Mouse (Mus musculus) CH12.LX (cell line): ENCODE data around the gene Ski. TPM values are rescaled to one million over a fixed set of nuclear protein-coding genes. Genes with fewer than 3 reads are reported as not detected.

Experiments used
- DNase-seq: peaks from one replicate; pipeline ENCODE4 v3.0.0-alpha.2; 2013; ENCODE audit errors: extremely low read depth
- H3K27ac ChIP-seq: 2 replicates; pipeline ENCODE4 v1.5.1; 2012; ENCODE audit warnings: low read depth, mild to moderate bottlenecking, control low read depth, moderate library complexity; ENCODE audit not compliant: insufficient read depth
- H3K27me3 ChIP-seq: replicated peaks from 2 replicates; pipeline ENCODE3; 2012; ENCODE audit warnings: inconsistent platforms
- H3K36me3 ChIP-seq, 2 experiments: replicated peaks in 1 of 2; 2 replicates each; pipeline versions ENCODE3 to v1.6.1; 2012; ENCODE audit warnings: inconsistent platforms in 1 of 2, low read length in 1 of 2, mild to moderate bottlenecking in 1 of 2, mixed read lengths in 1 of 2, moderate library complexity in 1 of 2; ENCODE audit not compliant: control insufficient read depth in 1 of 2, insufficient read depth in 1 of 2
- H3K4me1 ChIP-seq, 2 experiments: 2 replicates each; pipeline ENCODE4 v1.6.1; 2012; ENCODE audit warnings: inconsistent platforms in 1 of 2, moderate library complexity in 1 of 2; ENCODE audit not compliant: insufficient read depth in 2 of 2, control insufficient read depth in 1 of 2
- H3K4me2 ChIP-seq: 2 replicates; pipeline ENCODE4 v1.6.1; 2012; ENCODE audit warnings: low read depth, mild to moderate bottlenecking, control low read depth; ENCODE audit not compliant: poor library complexity, insufficient read depth, severe bottlenecking
- H3K4me3 ChIP-seq, 3 experiments: fragments of 150-350 bp in 1 of 3; sonication (generic) in 1 of 3; replicated peaks in 1 of 3; 2 replicates each; pipeline versions ENCODE3 to v1.5.1; 2011 to 2012; ENCODE audit warnings: low read depth in 2 of 3, low read length in 2 of 3, mild to moderate bottlenecking in 2 of 3, moderate library complexity in 2 of 3, control low read depth in 1 of 3, improper control_type of control experiment in 1 of 3, inconsistent platforms in 1 of 3, mixed read lengths in 1 of 3; ENCODE audit not compliant: poor library complexity in 1 of 3
- H3K79me2 ChIP-seq: replicated peaks from 2 replicates; pipeline ENCODE4 v1.6.1; 2012; ENCODE audit warnings: mild to moderate bottlenecking, moderate library complexity; ENCODE audit not compliant: control insufficient read depth, poor library complexity, insufficient read depth, severe bottlenecking; ENCODE audit errors: extremely low read depth
- H3K9ac ChIP-seq: 2 replicates; pipeline ENCODE4 v1.6.1; 2012; ENCODE audit warnings: low read depth, mild to moderate bottlenecking, control low read depth, moderate library complexity; ENCODE audit not compliant: insufficient read depth
- H3K9me3 ChIP-seq: replicated peaks from 2 replicates; pipeline ENCODE3; 2012; ENCODE audit warnings: low read length, inconsistent platforms, mixed read lengths
- CHD1 ChIP-seq: IDR thresholded peaks from 2 replicates; pipeline ENCODE4 v1.6.1; 2012; ENCODE audit warnings: low read depth, low read length, improper control_type of control experiment, inconsistent platforms
- CHD2 ChIP-seq: IDR thresholded peaks from 2 replicates; pipeline ENCODE4 v1.6.1; 2011; ENCODE audit warnings: low read length, improper control_type of control experiment
- CTCF ChIP-seq, 2 experiments: IDR thresholded peaks in 1 of 2; conservative IDR thresholded peaks in 1 of 2; 2 replicates each; pipeline ENCODE4 v1.5.1; 2011 to 2012; ENCODE audit warnings: low read depth in 2 of 2, low read length in 2 of 2, improper control_type of control experiment in 1 of 2, inconsistent platforms in 1 of 2, mild to moderate bottlenecking in 1 of 2, moderate library complexity in 1 of 2
- E2F4 ChIP-seq: IDR thresholded peaks from 2 replicates; pipeline ENCODE4 v1.6.1; 2011; ENCODE audit warnings: low read depth, low read length, improper control_type of control experiment; ENCODE audit not compliant: insufficient replicate concordance
- EP300 ChIP-seq: IDR thresholded peaks from 2 replicates; pipeline ENCODE4 v1.6.1; 2011; ENCODE audit warnings: low read length, improper control_type of control experiment
- ETS1 ChIP-seq: conservative IDR thresholded peaks from 2 replicates; pipeline ENCODE4 v1.6.1; 2012; ENCODE audit warnings: low read depth, mild to moderate bottlenecking, inconsistent platforms, low read length, improper control_type of control experiment, moderate library complexity
- IRF4 ChIP-seq: IDR thresholded peaks from 2 replicates; pipeline ENCODE4 v1.6.1; 2014; ENCODE audit warnings: low read depth, mild to moderate bottlenecking, inconsistent platforms, low read length, improper control_type of control experiment
- MAZ ChIP-seq: IDR thresholded peaks from 2 replicates; pipeline ENCODE4 v1.6.1; 2012; ENCODE audit warnings: low read depth, mild to moderate bottlenecking, inconsistent platforms, low read length, improper control_type of control experiment, moderate library complexity
- MYC ChIP-seq: IDR thresholded peaks from 2 replicates; pipeline ENCODE4 v1.6.1; 2011; ENCODE audit warnings: low read depth, mild to moderate bottlenecking, improper control_type of control experiment, low read length
- PAX5 ChIP-seq: IDR thresholded peaks from 2 replicates; pipeline ENCODE4 v1.6.1; 2012; ENCODE audit warnings: low read length, inconsistent platforms, mixed read lengths
- POLR2A ChIP-seq: IDR thresholded peaks from 2 replicates; pipeline ENCODE4 v1.6.1; 2011; ENCODE audit warnings: low read depth, mild to moderate bottlenecking, improper control_type of control experiment, low read length
- RAD21 ChIP-seq: IDR thresholded peaks from 2 replicates; pipeline ENCODE4 v1.6.1; 2011; ENCODE audit warnings: low read depth, mild to moderate bottlenecking, low read length, improper control_type of control experiment, moderate library complexity
- SMC3 ChIP-seq: IDR thresholded peaks from 2 replicates; pipeline ENCODE4 v1.6.1; 2011; ENCODE audit warnings: low read depth, low read length, improper control_type of control experiment
- TBP ChIP-seq: conservative IDR thresholded peaks from 2 replicates; pipeline ENCODE4 v1.6.1; 2011; ENCODE audit warnings: low read depth, low read length, improper control_type of control experiment
- TCF12 ChIP-seq: IDR thresholded peaks from 2 replicates; pipeline ENCODE4 v1.6.1; 2014; ENCODE audit warnings: low read depth, mild to moderate bottlenecking, inconsistent platforms, low read length, improper control_type of control experiment
- USF1 ChIP-seq: IDR thresholded peaks from 2 replicates; pipeline ENCODE4 v1.6.1; 2014; ENCODE audit warnings: low read depth, mild to moderate bottlenecking, inconsistent platforms, low read length, improper control_type of control experiment
- USF2 ChIP-seq: conservative IDR thresholded peaks from 2 replicates; pipeline ENCODE4 v1.6.1; 2011; ENCODE audit warnings: low read depth, low read length, improper control_type of control experiment
- dilution Hi-C: fragments of 300-500 bp; cut with MboI; formaldehyde crosslinking; loops from 2 replicates; pipeline ENCODE4 v1.14.3; 2020; ENCODE audit warnings: low sequenced_read_pairs; ENCODE audit not compliant: extremely low pct_unique_long_range_greater_than_20kb, extremely low pct_ligation_motif_present
- in situ Hi-C: fragments of 300-500 bp; cut with MboI; formaldehyde crosslinking; loops from 3 replicates; pipeline ENCODE4 v1.14.3; 2019; ENCODE audit warnings: low sequenced_read_pairs, low pct_ligation_motif_present, low pct_unique_long_range_greater_than_20kb, mixed read lengths
- polyA plus RNA-seq: library from polyadenylated mRNA; unstranded; fragments of >175 nt; gene quantifications from 2 replicates; pipeline ENCODE4 v1.2.1, GENCODE M21; 2012; ENCODE audit warnings: low read depth; ENCODE audit not compliant: insufficient read length
- total RNA-seq, 2 experiments: library from RNA; depleted of rRNA; stranded (reverse); fragments of 300-350 nt in 1 of 2; fragments of >200 nt in 1 of 2; gene quantifications; 2 replicates each; pipeline ENCODE4 v1.2.3; 2012 to 2014

The Ski gene
- total and polyA plus RNA-seq, 3 experiments = 4.1 to 17.9 (median 10.1) TPM

DNA sequence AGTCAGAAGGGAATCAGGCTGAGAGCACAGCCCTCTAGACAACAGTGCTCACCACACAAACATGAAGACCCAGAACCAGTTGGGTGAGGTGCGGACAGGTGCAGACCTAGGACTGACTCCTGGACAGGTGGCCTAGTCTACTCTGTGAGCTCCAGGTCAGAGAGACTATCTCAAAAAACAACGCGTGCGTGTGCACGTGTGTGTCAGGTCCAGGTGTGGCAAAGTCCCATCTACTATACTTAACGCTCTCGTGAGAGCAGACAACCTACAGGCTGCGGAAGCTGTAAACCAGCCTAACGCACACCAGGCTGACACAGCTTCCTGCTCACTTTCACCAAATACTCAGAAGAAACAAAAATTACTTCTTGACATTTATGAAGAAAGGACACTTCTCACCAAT, 27.2 kb downstream of the Ski start:
- no peaks in the 10 kb centered on the region for H3K27me3 ChIP-seq
- DNase-seq = no peak
- dilution Hi-C loops (no loop called here), in situ Hi-C loops (no loop called here)
- peaks cover 83% of the 10 kb centered on the region for H3K79me2 ChIP-seq
- no peak overlapping the region for H3K4me2 ChIP-seq
- no peak overlapping the region for H3K27ac ChIP-seq
- no peak overlapping the region for H3K9ac ChIP-seq
- H3K36me3 ChIP-seq = peaks cover 6 to 58% of the 10 kb centered on the region in 2 experiments
- no peak overlapping the region for H3K4me3 ChIP-seq
- TF ChIP-seq USF2 = no peak
- TF ChIP-seq IRF4 = no peak
- TF ChIP-seq EP300 = no peak
- no peak for TF ChIP-seq MAZ
- TF ChIP-seq TCF12 = no peak
- TF ChIP-seq SMC3 = no peak
- no peak for TF ChIP-seq CHD2
- TF ChIP-seq POLR2A = no peak
- no peak for TF ChIP-seq PAX5
- no peak for TF ChIP-seq E2F4
- TF ChIP-seq ETS1 = no peak
- TF ChIP-seq TBP = no peak
- TF ChIP-seq RAD21 = no peak
- H3K4me1 ChIP-seq = peaks cover 32 to 85% of the 10 kb centered on the region in 2 experiments
- H3K9me3 ChIP-seq = no peaks in the 10 kb centered on the region

DNA sequence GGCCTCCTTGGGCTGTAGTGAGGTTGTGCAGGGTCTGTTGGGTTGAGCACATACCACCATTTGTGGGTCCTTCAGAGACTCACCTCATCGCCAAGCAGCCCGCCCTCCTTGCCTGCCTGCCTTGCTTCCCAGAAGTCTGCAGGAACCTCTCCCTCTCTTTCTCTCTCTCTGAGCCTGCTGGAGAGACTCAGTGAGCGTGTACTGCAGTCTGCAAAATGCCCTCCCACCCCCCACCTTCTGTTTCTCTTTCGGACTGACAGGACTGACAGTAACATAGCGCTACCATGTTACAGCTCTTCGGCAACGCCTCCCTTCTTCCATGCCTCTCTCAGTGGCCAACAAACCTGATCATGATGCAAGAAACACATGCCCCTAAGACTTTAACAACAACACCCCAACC, 32.1 kb downstream of the Ski start:
- Histone ChIP-seq H3K4me3 (no peak overlapping the region), H3K36me3 (peaks cover 4 to 37% of the 10 kb centered on the region in 2 experiments), H3K4me1 (peaks cover 52 to 85% of the 10 kb centered on the region in 2 experiments), H3K79me2 (peaks cover 79% of the 10 kb centered on the region), H3K4me2 (no peak overlapping the region), H3K27ac (no peak overlapping the region), H3K9ac (no peak overlapping the region), H3K27me3 (no peaks in the 10 kb centered on the region), H3K9me3 (no peaks in the 10 kb centered on the region)
- in situ Hi-C loops (loop anchor here (5.0 kb wide), 1 partner anchor 57 kb away; the partner anchor contains the start of gene Faap20), dilution Hi-C loops (no loop called here)
- no peak for DNase-seq
- no peak for TF ChIP-seq TBP
- no peak for TF ChIP-seq USF1
- no peak for TF ChIP-seq CTCF (conservative IDR thresholded peaks at IDR 0.05 in 1 of 2, IDR thresholded peaks at IDR 0.05 in 1 of 2; ENCODE audit: low read depth in 2 of 2, low read length in 2 of 2)
- TF ChIP-seq CHD1 = no peak
- no peak for TF ChIP-seq MYC
- TF ChIP-seq, all 38 proteins: peak for 0
